In the genomic region with DNA sequence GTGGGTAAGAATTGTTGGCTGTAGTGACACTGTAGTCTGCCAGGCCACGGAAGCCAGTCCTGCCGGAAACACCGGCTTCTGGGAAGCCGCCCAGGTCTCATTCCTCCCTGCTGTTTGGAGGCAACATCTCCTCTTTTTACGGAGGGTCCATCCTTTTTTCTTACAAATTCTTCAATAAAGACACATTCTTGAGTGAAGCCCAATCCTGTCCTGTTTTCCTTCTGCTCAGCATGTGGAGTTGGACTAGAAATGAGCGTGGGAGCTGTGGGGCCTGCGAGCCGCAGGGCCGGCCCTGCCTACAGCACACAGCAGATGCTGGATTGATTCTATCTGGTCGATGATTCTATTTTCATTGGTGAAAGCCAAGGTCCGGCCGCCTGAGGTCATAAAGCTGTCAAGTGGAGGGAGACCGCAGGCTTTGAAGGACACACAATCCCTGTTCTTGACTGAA, we compare ENCODE assay signal across 13 mouse cellular contexts. TPM values are rescaled to one million over a fixed set of nuclear protein-coding genes. Genes with fewer than 3 reads are reported as not detected.
DNase-seq lines count a peak whose midpoint lies in the region; ATAC-seq lines count a peak whose summit lies in the region.
"Had no signal": no experiment of that assay in that cellular context is flagged by ENCODE, and none has a peak within 500 bp of the region (broad histone marks: within the 10 kb centered on the region; RNA-seq: fewer than 3 reads in every experiment).

No protein-coding gene starts in this region.

- no peak overlapping the region for H3K9ac ChIP-seq in embryonic facial prominence, embryonic 14.5 days (ENCODE audit: low read depth, low read length)
- H3K9ac ChIP-seq: embryonic facial prominence, embryonic 13.5 days had no signal

- no peaks in the 10 kb centered on the region for H3K9me3 ChIP-seq in embryonic facial prominence, embryonic 14.5 days (ENCODE audit: control insufficient read depth, low read length)
- no peaks in the 10 kb centered on the region for H3K9me3 ChIP-seq in embryonic facial prominence, embryonic 10.5 days
- H3K9me3 ChIP-seq: embryonic facial prominence, embryonic 13.5 days had no signal

- H3K27ac ChIP-seq in embryonic facial prominence, embryonic 14.5 days (replicated peaks; ENCODE audit: low read depth, low read length): no peak overlapping the region
- no peak overlapping the region for H3K27ac ChIP-seq in embryonic facial prominence, embryonic 10.5 days (replicated peaks)
- H3K27ac ChIP-seq: embryonic facial prominence, embryonic 13.5 days had no signal

- no peaks in the 10 kb centered on the region for H3K27me3 ChIP-seq in embryonic facial prominence, embryonic 14.5 days (replicated peaks; ENCODE audit: control insufficient read depth, insufficient read depth, low read length)
- H3K27me3 ChIP-seq in embryonic facial prominence, embryonic 10.5 days (replicated peaks; ENCODE audit: low read depth, poor library complexity, severe bottlenecking): no peaks in the 10 kb centered on the region
- H3K27me3 ChIP-seq: embryonic facial prominence, embryonic 13.5 days had no signal

- H3K4me1 ChIP-seq in embryonic facial prominence, embryonic 14.5 days (ENCODE audit: control insufficient read depth, insufficient read depth, low read length): peaks cover 13% of the 10 kb centered on the region
- peaks cover 33% of the 10 kb centered on the region for H3K4me1 ChIP-seq in embryonic facial prominence, embryonic 10.5 days

- no peak overlapping the region for H3K4me3 ChIP-seq in embryonic facial prominence, embryonic 14.5 days (ENCODE audit: low read depth, low read length)
- no peak overlapping the region for H3K4me3 ChIP-seq in embryonic facial prominence, embryonic 10.5 days
- H3K4me3 ChIP-seq: embryonic facial prominence, embryonic 13.5 days had no signal

- DNase-seq in embryonic facial prominence, embryonic 14.5 days (ENCODE audit: low spot score): peak; percentile 19
- DNase-seq in embryonic facial prominence, embryonic 10.5 days (ENCODE audit: low spot score): no peak
- peak; percentile 56 for DNase-seq in kidney, postnatal 14 days
- DNase-seq in kidney, adult 8-10 months: no peak
- DNase-seq in brain, adult 2 months (ENCODE audit: low read depth, low spot score): peak; percentile 77
- peak; percentile 30 for DNase-seq in heart, adult 8-10 months (ENCODE audit: low spot score)
- no peak for DNase-seq in embryo, embryonic 10 days (ENCODE audit: low spot score)
- no peak for DNase-seq in spleen, postnatal 4 days (ENCODE audit: low spot score in 2 of 2)
- DNase-seq: gastrocnemius, postnatal 36 days; lung, adult 18-20 months; midbrain, embryonic 14.5 days; thymus, postnatal 4 days had no signal

- H3K36me3 ChIP-seq in embryonic facial prominence, embryonic 14.5 days (ENCODE audit: control insufficient read depth, insufficient read depth, low read length): peaks cover 26% of the 10 kb centered on the region
- peaks cover 41% of the 10 kb centered on the region for H3K36me3 ChIP-seq in embryonic facial prominence, embryonic 10.5 days (replicated peaks)

- 77% methylated on average over 13 of the region's 13 CpGs for WGBS in embryonic facial prominence, embryonic 14.5 days
- 92% methylated on average over 13 of the region's 13 CpGs for WGBS in embryonic facial prominence, embryonic 10.5 days

- H3K4me2 ChIP-seq in embryonic facial prominence, embryonic 14.5 days (ENCODE audit: low read depth, low read length): no peak overlapping the region
- H3K4me2 ChIP-seq: embryonic facial prominence, embryonic 13.5 days had no signal

- ATAC-seq in embryonic facial prominence, embryonic 14.5 days (ENCODE audit: low read depth): no peak

RNA-seq across cellular contexts. Expression of gene Col8a2, which starts 10.9 kb away (rescaled TPM):
- polyA plus RNA-seq in embryonic facial prominence, embryonic 14.5 days (2014; fragmentation: Nextera tagmentation; extraction: Ambion mirVana): 78.9 and 83.0 TPM in 2 replicates
- 7.3 and 11.2 TPM in 2 replicates for polyA plus RNA-seq in embryonic facial prominence, embryonic 10.5 days (2016; fragmentation: Nextera tagmentation; extraction: Ambion mirVana)
- total RNA-seq in heart, adult 8-10 months (2022): under 1 TPM; 0.35 to 0.91 (median 0.46) TPM

RNA-seq across cellular contexts. Expression of gene Trappc3, which starts 13.6 kb away (rescaled TPM):
- 32.9 and 33.0 TPM in 2 replicates for polyA plus RNA-seq in embryonic facial prominence, embryonic 14.5 days (2014; fragmentation: Nextera tagmentation; extraction: Ambion mirVana)
- polyA plus RNA-seq in embryonic facial prominence, embryonic 10.5 days (2016; fragmentation: Nextera tagmentation; extraction: Ambion mirVana): 91.8 and 92.3 TPM in 2 replicates
- 10 to 100 TPM; 45.4 to 56.5 (median 51.6) TPM for total RNA-seq in heart, adult 8-10 months (2022)

RNA-seq across cellular contexts. Expression of gene Map7d1, which starts 19.6 kb away (rescaled TPM):
- 62.4 and 64.2 TPM in 2 replicates for polyA plus RNA-seq in embryonic facial prominence, embryonic 14.5 days (2014; fragmentation: Nextera tagmentation; extraction: Ambion mirVana)
- polyA plus RNA-seq in embryonic facial prominence, embryonic 10.5 days (2016; fragmentation: Nextera tagmentation; extraction: Ambion mirVana): 60.9 and 62.9 TPM in 2 replicates
- total RNA-seq in heart, adult 8-10 months (2022): 100 to 1,000 TPM; 266 to 279 (median 267) TPM

RNA-seq across cellular contexts. Expression of gene Adprhl2, which starts 45.8 kb away (rescaled TPM):
- polyA plus RNA-seq in embryonic facial prominence, embryonic 14.5 days (2014; fragmentation: Nextera tagmentation; extraction: Ambion mirVana): 49.7 and 60.1 TPM in 2 replicates
- 92.3 and 93.2 TPM in 2 replicates for polyA plus RNA-seq in embryonic facial prominence, embryonic 10.5 days (2016; fragmentation: Nextera tagmentation; extraction: Ambion mirVana)
- total RNA-seq in heart, adult 8-10 months (2022): 10 to 100 TPM; 12.7 to 14.4 (median 13.5) TPM

RNA-seq across cellular contexts. Expression of gene Tekt2, which starts 49.8 kb away (rescaled TPM):
- 13.9 and 15.4 TPM in 2 replicates for polyA plus RNA-seq in embryonic facial prominence, embryonic 14.5 days (2014; fragmentation: Nextera tagmentation; extraction: Ambion mirVana)
- polyA plus RNA-seq in embryonic facial prominence, embryonic 10.5 days (2016; fragmentation: Nextera tagmentation; extraction: Ambion mirVana): 1.4 TPM in 2 replicates
- under 1 TPM in 2 of 4 experiments, not detected in 2; 0.47 to 0.95 TPM for total RNA-seq in heart, adult 8-10 months (2022)

Comparison
In these comparisons a context has a peak if more than half of its experiments do, and no peak if none do; other contexts are left out.
1. DNase-seq: peak in embryonic facial prominence, embryonic 14.5 days (single experiment), kidney, postnatal 14 days (single experiment), brain, adult 2 months (single experiment) and heart, adult 8-10 months (single experiment); none in embryonic facial prominence, embryonic 10.5 days (single experiment), kidney, adult 8-10 months (0 of 2), embryo, embryonic 10 days (single experiment) and spleen, postnatal 4 days (0 of 2).